Mouse (Mus musculus): ENCODE data around the gene Trpc4ap. TPM values are rescaled to one million over a fixed set of nuclear protein-coding genes. Genes with fewer than 3 reads are reported as not detected.

Trpc4ap gene
- polyA plus RNA-seq, 1 experiment from 2014 or later: 99.3 TPM

MicroRNAs encoded within 50 kb of the gene (microRNA counts, 519-probe panel; counts per million panel counts)
- microRNA mmu-miR-499: 1,606 counts per million, percentile 17 among the panel's probes with 10 or more counts

Small RNAs within 50 kb of the gene (microRNA-seq; reads per million reads assigned to microRNA genes)
- gene Mir499: 25.5 reads per million, percentile 32 among the genes with 10 or more reads in this experiment

Other genes with a start within 250 kb of the Trpc4ap start
- gene Ncoa6, start 218.5 kb downstream of the Trpc4ap start, polyA plus RNA-seq (2015; fragmentation: Nextera tagmentation; extraction: Ambion mirVana): 11.5 and 13.0 TPM in 2 replicates
- 25.8 and 29.8 TPM in 2 replicates for gene Acss2, start 174.4 kb downstream of the Trpc4ap start, polyA plus RNA-seq (2015; fragmentation: Nextera tagmentation; extraction: Ambion mirVana)
- gene Ggt7, start 174.1 kb downstream of the Trpc4ap start, polyA plus RNA-seq (2015; fragmentation: Nextera tagmentation; extraction: Ambion mirVana): 4.0 and 4.2 TPM in 2 replicates
- 143 and 158 TPM in 2 replicates for gene Gss, start 99.6 kb downstream of the Trpc4ap start, polyA plus RNA-seq (2015; fragmentation: Nextera tagmentation; extraction: Ambion mirVana)
- gene Myh7b, start 81.2 kb downstream of the Trpc4ap start, polyA plus RNA-seq (2015; fragmentation: Nextera tagmentation; extraction: Ambion mirVana): 0.77 and 1.3 TPM in 2 replicates
- gene Edem2, start 37.1 kb upstream of the Trpc4ap start, polyA plus RNA-seq (2015; fragmentation: Nextera tagmentation; extraction: Ambion mirVana): 85.7 and 94.6 TPM in 2 replicates
- not detected in 2 replicates for gene Gm17581, start 43.5 kb upstream of the Trpc4ap start, polyA plus RNA-seq (2015; fragmentation: Nextera tagmentation; extraction: Ambion mirVana)
- 20.4 and 20.8 TPM in 2 replicates for gene Procr, start 58.7 kb upstream of the Trpc4ap start, polyA plus RNA-seq (2015; fragmentation: Nextera tagmentation; extraction: Ambion mirVana)
- gene Mmp24, start 83.0 kb upstream of the Trpc4ap start, polyA plus RNA-seq (2015; fragmentation: Nextera tagmentation; extraction: Ambion mirVana): 0.18 and 0.21 TPM in 2 replicates
- 27.4 and 30.0 TPM in 2 replicates for gene BC029722, start 127.0 kb upstream of the Trpc4ap start, polyA plus RNA-seq (2015; fragmentation: Nextera tagmentation; extraction: Ambion mirVana)
- gene Eif6, start 134.5 kb upstream of the Trpc4ap start, polyA plus RNA-seq (2015; fragmentation: Nextera tagmentation; extraction: Ambion mirVana): 279 and 287 TPM in 2 replicates
- 0.33 and 0.35 TPM in 2 replicates for gene Fam83c, start 142.5 kb upstream of the Trpc4ap start, polyA plus RNA-seq (2015; fragmentation: Nextera tagmentation; extraction: Ambion mirVana)
- 84.5 and 92.8 TPM in 2 replicates for gene Uqcc1, start 237.9 kb upstream of the Trpc4ap start, polyA plus RNA-seq (2015; fragmentation: Nextera tagmentation; extraction: Ambion mirVana)
- 0.18 TPM in 1 of 2 replicates, not detected in the other for gene Gm15557, start 248.3 kb upstream of the Trpc4ap start, polyA plus RNA-seq (2015; fragmentation: Nextera tagmentation; extraction: Ambion mirVana)